Mouse (Mus musculus): ENCODE results near the gene Arhgap21.

Gene Arhgap21

DNA sequence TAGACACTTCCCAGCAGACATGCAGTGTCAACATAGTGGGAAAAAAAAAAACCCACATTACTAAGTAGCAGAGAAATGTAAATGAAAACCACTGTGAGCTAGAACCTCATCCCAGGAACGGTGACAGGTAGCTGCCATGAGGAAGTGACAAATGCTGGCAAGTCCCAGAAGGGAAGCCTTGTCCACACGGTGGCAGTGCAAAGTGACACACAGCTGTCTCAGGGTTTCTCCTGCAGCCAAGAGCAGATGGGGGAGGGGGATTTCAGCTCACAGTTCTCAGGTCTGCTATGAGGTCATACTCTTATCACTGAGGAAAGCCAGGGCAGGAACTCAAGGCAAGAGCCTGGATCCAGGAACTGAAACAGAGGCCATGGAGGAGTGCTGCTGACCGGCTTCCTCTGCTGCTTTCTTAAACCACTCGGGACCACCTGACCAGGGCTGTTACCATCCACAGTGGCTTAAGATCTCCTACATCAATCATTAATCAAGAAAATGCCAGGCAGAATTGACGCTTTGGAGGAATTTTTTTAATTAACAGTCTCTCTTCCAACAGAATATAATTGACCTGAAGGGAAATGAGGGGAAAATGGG is 74.5 kb downstream of the Arhgap21 start:
- peak; percentile 38 for DNase-seq

DNA sequence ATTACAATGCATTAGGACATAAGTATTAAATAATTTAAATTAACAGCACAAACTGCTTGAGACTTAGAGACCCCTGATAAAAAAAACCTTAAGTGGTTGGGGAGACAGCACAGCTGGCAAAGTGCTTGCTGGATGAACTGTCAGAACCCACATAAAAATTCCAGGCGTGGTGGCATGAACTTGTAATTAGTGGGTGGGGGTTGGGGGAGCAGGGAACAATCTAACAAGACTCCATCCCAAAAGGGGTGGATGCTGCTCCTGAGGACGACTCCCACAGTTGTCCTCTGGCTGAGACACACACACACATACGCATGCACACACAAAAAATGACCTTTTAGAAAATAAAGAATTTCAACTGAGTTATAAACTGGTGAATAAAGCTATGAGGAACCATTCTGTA is 79.9 kb downstream of the Arhgap21 start:
- no peak for DNase-seq

DNA sequence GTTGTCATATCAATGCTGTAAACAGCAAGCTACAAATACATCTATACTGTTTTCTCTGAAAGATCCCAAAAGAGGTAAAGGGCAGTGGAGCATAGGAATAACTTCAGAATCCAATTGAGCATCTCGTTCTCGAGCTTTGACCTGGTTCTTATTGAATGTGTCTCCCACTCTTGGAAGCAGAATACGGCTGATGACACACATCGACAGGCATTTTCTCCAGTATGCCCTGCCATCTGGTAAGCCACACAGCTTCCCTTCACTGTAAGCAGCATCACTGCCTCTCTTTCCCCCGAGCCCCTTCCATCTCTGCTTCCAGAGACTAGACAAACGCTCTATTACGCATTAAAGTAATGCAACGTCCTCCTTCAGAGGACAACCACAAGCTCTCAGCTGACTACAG is 85.4 kb downstream of the Arhgap21 start:
- no peak for DNase-seq

DNA sequence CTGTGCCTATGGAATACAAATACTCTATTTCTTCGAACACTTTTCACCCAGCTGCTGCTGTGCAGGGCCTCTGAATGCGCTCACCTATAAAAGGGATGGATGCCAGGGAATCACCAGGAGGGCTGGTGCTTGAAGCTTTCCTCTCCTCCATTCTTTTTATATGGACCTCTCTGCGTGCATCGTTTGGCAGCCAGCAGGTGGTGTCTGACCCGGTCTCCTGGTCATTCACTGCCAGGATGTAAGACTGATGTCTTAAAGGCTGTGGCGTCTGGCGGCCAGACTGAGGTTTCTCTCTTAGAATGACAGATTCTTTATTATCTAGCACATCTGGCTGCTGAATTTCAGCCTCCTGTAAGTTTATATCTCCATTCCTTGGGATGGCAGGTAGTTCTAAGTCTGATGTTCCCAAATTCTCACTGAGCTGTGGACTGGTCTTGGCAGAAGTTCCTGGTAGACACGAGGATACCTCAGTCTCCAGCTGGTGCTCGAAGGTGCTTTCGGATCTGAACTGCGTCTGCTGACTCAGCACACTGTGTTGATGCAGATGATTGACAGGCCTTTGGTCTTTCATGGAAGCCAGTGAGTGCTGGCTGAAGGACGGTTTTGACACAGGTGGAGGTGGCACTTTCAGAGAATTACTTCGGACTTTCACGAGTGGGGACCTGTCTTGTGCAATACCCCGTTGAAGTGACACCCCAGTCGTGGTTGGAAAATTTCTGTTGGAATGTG is 88.6 kb downstream of the Arhgap21 start:
- no peak for DNase-seq

DNA sequence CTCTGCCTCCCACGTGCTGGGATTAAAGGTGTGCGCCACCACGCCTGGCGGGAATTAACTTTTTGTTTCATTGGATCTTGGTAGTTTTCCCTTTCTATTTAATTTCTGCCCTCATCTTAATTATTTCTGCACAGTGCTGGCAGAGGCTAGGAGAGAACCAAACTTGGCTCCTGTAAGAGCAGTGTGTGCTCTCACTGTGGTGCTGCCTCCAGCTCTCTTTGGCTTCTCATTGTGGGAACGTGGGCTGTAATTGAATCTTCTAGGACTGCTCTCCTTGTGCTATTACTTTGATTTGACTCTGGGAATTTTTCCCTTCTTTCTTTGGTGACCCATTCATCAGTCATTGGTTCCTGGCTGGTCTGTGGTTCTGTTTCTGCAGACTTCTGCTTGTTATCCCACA is 94.1 kb downstream of the Arhgap21 start:
- DNase-seq: no peak

DNA sequence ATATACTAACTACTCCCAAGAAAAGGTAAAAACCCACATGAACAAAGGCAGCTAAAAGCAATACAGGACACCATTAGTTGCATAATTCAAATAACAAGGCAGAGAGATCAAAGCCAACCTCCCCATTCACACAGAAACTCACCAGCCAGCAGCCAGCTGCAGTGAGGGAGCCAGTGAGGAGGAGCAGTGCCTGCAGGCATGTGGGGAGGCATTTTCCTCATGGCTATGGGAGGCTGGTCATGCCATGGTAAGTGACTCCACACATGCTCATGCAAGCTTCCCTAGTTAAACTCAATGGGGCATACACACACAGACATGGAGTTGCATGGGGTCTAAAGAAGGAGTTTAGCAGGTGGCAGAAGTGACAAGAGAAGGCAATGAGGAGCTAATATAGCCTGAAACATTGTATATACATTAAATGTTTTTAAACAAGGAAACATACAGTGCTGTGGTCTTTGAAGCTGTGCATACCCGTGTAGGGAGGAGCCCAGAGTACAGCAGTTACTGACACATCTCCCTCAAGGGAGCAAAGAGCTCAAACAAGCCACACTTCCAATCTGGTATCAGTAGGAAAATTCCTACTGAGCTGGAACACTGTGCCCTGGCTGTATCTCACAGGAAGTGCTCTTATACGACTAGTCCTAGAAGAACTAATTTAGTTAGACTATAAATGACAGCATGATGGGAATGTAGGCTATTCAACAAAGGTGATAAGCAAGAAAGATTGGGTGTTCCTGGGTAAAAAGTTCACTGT is 99.3 kb downstream of the Arhgap21 start:
- DNase-seq: no peak

DNA sequence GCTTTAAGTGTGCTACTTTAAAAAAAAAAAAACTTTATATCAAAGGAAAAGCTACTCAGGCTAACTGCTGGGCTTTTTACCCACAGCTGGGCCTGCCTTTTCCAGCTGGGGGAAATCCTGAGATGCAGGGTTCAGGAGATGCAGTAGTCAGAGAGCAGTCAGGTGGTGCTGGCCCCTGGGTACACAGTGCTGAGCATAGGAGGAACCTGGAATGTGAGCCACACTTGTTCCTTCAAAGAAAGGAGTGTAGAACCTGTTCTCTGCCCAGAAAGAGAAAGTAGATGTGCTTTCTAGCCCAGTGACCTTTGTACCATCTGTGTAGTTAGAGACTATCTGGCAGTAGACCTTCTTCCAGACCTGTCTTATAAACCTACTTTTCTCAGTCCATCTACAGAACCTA is 100.6 kb downstream of the Arhgap21 start:
- no peak for DNase-seq

DNA sequence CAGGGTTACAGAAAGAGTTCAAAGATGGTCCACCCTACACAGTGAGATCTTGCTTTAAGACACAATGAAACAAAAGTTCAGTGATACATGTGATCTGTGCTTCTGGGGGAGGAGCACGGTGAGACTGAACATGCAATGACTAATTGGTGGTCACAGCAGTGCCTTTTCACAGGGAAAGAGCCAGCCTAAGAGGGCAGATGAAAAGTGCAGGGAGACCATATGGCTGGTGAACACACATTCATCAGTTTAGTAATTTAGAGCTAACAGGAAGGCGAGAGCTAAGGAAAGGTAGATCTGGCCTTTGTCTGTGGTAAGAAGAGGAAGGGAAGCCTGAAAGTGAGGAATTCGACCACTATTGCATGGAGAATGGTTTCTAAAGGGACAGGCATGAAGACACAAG is 102.9 kb downstream of the Arhgap21 start:
- DNase-seq: no peak

DNA sequence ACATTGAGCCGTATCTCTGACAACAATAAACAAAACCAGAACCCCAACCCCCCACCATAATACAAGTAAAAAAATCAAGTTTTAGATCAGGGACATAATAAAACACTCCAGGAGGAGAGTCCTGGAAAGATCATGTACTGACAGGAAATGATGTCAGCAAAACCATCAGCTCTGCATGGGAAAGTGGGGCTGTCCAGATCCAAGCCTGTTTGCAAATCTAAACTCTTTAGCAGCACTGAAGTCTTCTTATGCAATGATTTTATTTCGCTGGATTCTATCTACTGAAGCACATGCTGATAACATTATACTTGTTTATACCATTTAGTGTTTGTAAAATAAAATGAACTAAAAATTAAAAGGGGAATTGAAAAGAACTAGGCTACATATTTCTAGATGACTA is 104.1 kb downstream of the Arhgap21 start:
- no peak for DNase-seq

DNA sequence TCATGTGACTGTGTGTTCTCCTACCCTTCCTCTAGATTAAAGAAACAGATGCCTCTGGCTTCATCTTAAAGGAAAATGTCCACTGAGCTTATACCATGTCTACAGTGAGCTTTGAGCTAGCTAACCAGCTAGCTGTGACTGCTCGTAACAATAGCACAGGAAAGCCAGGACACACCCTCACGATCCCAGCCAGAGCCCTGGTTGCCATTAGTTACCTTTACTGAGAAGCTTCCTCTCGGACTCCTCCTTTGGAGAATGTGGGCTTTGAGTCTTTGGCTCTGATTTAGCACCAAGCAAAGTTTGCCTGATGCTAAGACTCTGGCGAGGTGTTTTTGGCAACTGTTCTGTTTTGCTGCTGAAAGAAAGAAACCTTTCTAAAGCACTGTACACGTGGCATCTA is 107.9 kb downstream of the Arhgap21 start:
- DNase-seq: no peak

DNA sequence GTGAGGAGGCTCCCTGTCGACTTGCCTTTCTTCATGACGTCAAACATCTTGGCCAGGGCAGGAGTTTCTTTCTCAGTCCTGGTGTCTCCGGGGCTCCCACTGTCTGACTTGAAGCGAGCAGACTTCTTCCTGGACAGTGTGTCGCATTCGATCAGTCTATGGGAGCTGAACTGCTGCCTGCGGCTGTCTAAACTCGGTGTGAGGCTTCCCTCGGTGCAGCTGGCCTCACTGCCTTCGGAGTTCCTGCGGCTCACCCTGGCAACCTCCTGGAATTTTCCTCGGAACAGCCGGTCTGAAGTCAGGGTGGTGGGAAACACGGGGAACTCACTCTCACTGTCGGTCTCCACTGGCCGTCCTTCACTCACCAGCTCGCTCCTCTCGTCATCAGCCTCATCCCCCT is 119.3 kb downstream of the Arhgap21 start:
- peak; percentile 7 for DNase-seq

DNA sequence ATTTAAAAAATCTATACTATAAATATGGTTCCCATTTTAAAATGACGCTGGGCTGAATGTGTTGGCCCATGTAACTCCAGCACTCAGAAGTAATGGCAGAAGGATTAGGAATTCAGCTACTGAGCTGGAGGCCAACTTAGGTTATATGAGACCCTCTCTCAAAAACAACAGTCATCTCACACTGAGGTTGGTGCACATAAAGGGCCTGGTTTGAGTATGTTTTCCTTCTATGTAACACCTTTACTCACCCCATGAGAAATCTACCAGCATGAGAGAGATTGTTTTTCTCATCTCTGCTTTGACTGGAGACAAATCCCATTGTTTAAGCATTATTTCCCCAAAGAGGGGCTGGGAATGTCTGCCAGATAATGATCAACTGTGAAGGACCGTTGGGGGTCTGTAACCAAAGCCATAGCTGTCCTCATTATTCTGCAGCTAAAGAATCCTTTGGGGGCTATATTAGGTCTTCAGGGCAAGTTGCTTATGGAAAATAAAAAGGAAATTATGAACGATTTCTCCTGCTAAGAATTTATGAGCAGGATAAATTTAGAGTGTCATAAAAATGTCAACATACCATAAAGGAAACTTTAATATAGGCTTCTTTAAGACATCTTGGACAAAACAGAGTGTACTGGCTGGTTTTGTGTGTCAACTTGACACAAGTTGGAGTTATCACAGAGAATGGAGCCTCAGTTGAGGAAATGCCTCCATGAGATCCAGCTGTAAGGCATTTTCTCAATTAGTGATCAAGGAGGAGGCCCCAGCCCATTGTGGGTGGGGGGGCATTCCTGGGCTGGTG is 136.9 kb downstream of the Arhgap21 start:
- DNase-seq: no peak

DNA sequence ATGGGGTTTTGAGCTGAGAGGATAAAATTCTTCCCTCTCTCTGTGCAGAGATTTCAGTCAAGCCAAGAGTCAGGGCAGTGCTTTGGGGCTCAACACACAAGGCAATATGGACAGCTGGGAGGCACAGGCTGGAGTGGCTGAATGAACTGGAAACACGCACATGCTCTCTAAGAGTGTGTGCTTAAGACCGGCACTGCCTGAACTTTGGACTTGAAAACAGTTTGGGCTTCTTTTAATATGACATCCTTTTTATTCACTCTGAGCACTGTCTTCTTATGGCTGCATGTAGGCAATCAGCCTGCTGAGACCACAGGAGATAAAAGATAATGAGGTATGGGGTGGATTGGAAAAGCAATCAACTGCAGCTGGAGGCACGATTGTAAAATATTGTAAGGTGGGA is 137.8 kb downstream of the Arhgap21 start:
- DNase-seq: no peak

DNA sequence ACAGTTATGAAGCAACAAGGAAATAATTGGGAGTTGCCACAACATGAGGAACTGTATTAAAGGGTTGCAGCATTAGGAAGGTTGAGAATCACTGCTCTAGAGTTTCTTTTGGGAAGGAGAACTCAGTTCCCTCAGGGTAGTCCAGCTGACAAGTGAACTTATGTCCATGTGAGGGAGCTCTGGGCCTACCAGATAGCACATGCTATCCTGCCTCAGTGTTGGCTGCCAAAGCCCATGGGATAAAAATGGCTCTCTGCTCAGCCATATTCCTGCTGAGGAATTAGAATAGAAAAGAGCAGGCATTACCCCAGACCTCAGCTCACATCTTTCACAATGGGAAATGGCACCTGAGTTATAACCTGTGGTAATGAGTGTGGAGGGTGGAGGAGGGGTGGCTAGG is 142.4 kb downstream of the Arhgap21 start:
- no peak for DNase-seq

DNA sequence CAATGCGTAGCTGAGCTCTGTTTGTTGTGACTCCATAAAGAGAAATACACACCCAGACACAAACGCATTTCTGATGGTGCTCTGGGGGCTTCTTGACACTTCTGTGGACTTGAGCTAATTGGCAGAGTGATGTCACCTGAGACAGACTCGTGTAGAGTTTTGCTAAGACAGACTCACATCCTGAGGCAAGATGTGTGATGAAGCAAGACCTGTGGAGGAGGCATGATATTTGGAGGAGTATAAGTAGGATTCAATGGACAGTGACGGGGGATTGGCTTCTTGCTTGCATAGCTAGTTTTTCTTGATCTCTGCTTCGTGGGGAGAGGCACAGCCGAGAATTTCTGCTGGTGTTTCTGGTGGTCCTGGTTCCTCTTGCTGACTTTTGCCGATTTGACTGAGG is 150.5 kb downstream of the Arhgap21 start:
- DNase-seq: no peak

DNA sequence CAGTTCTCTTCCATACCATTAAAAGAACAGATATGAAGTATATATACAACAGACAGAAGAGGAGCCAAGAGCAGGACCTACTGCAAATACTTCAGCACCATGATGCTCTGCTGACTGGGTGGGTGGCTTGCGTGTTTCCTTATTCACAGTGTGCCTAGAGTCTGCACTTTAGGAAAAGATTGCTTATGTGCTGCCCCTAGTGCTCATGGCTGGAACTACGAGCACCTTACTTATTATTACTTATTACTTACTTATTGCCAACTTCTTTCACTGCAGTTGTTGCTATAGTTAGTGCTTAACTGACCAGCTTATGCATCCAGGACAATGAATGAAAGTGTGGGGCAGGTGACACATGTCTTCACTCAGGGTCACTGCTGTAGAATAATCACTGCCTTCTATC is 154.7 kb downstream of the Arhgap21 start:
- no peak for DNase-seq

DNA sequence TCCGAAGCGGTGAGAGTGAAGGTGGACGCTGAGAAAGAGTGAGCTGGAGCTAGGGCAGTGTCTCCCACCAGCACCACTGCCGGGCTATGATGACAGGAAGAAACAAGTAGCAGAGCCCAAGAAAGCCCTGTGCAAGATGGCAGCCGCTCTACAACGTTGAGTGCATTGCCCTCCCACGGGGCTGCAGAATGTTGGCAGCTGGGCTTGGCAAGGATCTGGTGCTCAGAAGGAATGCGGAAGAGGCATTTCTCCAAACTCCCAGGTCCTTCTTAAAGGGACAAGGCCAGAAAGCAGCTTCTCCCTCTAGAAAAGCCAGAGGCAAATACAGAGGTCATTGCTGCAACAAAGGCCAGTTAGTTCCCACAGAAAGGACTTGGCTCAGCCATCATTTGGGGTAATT is 157.2 kb downstream of the Arhgap21 start:
- DNase-seq: peak; percentile 53

DNA sequence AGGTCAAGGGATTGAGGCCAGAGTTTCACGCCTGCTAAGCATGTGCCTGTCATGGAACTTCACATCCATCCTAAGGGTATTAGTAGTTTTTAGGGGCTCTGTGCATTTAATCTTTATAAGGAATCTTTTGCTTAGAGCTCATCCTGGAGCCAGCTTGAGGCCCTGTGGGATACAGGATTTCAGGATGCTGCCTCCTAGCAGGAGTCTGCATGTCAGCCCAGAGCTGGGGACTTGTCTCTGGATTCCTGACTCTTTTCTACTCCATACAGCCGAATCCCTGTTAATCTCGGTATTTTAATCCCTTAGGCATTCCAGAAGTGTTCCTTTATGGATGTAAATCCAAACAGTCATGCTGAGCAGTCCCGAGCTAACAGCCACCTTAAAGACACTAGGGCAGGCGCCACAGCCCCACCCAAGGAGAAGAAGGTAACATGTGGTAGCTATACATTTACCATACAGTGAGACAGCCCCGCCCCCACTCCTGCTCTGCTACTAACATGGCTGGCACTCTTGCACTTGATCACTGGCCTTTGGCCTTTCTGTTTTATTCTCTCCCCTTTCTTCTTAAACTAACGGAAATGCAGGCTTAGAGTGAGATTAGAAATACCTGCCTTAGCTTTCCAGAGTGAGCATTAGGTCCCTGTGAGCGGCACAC is 167.3 kb downstream of the Arhgap21 start:
- no peak for DNase-seq

Data from lung, postnatal 10 days (tissue).